Comparison of ENCODE assay signal across 10 mouse cellular contexts in the genomic region with DNA sequence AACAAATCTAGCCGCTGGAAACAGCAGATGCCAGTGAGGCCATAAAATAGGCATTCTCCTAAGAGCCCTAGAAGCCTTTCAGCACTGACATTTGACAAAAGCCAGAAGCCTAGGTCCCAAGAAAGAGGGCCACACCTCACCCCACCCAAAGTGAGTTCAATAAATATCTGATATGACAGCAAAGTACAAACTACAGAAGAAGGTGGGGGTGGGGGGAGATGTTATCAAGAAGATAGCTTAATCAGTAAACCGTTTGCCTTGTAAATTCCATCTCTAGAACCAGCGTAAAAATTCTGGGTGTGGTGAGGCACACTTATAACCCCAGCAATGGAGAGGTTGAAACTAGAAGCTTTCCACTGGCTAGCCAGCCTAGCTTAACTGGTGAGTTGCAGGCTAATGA.
DNase-seq lines count a peak whose midpoint lies in the region; ATAC-seq and TF ChIP-seq lines count a peak whose summit lies in the region.
"Had no signal": no experiment of that assay in that cellular context is flagged by ENCODE, and none has a peak within 500 bp of the region (broad histone marks: within the 10 kb centered on the region; RNA-seq: fewer than 3 reads in every experiment).

No protein-coding gene starts in this region.

- no peak for DNase-seq in heart, postnatal 36 days
- DNase-seq in embryo, embryonic 10 days (ENCODE audit: low spot score) = peak; percentile 53
- no peak for DNase-seq in thymus, postnatal 25 days
- no peak for DNase-seq in thymus, adult 2 months
- DNase-seq: cerebellum, postnatal 10 days had no signal

- ATAC-seq in heart, embryonic 12.5 days (ENCODE audit: insufficient number of reproducible peaks, low FRiP score) = no peak
- no peak for ATAC-seq in heart, embryonic 16.5 days (replicated peaks; ENCODE audit: extremely low read depth, insufficient read depth, low FRiP score)
- ATAC-seq in neural tube, embryonic 15.5 days (ENCODE audit: low FRiP score) = no peak
- ATAC-seq: inflammation-experienced regulatory T-cells, adult 6 months; liver, embryonic 12.5 days had no signal

- H3K27ac ChIP-seq in heart, embryonic 12.5 days (ENCODE audit: poor library complexity, severe bottlenecking) = peak overlapping the region; percentile 76; the same call in 1 of the 2 replicates
- peak overlapping the region; percentile 64 for H3K27ac ChIP-seq in heart, embryonic 16.5 days (ENCODE audit: low read length)
- 0 out of 2 replicates have a peak overlapping the region, but pooled peaks have one; percentile 28 for H3K27ac ChIP-seq in neural tube, embryonic 15.5 days (replicated peaks)
- no peak overlapping the region for H3K27ac ChIP-seq in thymus, adult 2 months (ENCODE audit: control insufficient read depth, insufficient read depth, low read length)
- H3K27ac ChIP-seq: liver, embryonic 12.5 days had no signal

- no peak overlapping the region for H3K9ac ChIP-seq in heart, embryonic 12.5 days
- no peak overlapping the region for H3K9ac ChIP-seq in heart, embryonic 16.5 days (ENCODE audit: low read length)
- no peak overlapping the region for H3K9ac ChIP-seq in neural tube, embryonic 15.5 days (replicated peaks)
- H3K9ac ChIP-seq: liver, embryonic 12.5 days had no signal

- TF ChIP-seq CTCF in thymus, adult 2 months (IDR thresholded peaks at IDR 0.05; ENCODE audit: borderline replicate concordance, control insufficient read depth, extremely low read depth, insufficient read depth, low read length, poor library complexity) = no peak

- H3K27me3 ChIP-seq in heart, embryonic 12.5 days (replicated peaks) = no peaks in the 10 kb centered on the region
- H3K27me3 ChIP-seq in heart, embryonic 16.5 days (ENCODE audit: control insufficient read depth, insufficient read depth, low read length) = no peaks in the 10 kb centered on the region
- no peaks in the 10 kb centered on the region for H3K27me3 ChIP-seq in neural tube, embryonic 15.5 days (replicated peaks)
- H3K27me3 ChIP-seq in thymus, adult 2 months (ENCODE audit: control insufficient read depth, insufficient read depth, low read length) = no peaks in the 10 kb centered on the region
- H3K27me3 ChIP-seq: liver, embryonic 12.5 days had no signal

- TF ChIP-seq POLR2A in thymus, adult 2 months (IDR thresholded peaks at IDR 0.05; ENCODE audit: control insufficient read depth, extremely low read depth, insufficient read depth, low read length, poor library complexity) = no peak

- WGBS in heart, embryonic 12.5 days = 12% methylated on average over 3 of the region's 3 CpGs
- 17% methylated on average over 3 of the region's 3 CpGs for WGBS in heart, embryonic 16.5 days
- WGBS in neural tube, embryonic 15.5 days = 45% methylated on average over 3 of the region's 3 CpGs
- 63% methylated on average over 3 of the region's 3 CpGs for WGBS in thymus, adult 2 months

- H3K4me1 ChIP-seq in heart, embryonic 12.5 days (replicated peaks) = peaks cover 76% of the 10 kb centered on the region
- H3K4me1 ChIP-seq in heart, embryonic 16.5 days (ENCODE audit: control insufficient read depth, insufficient read depth, low read length) = peaks cover 57% of the 10 kb centered on the region
- H3K4me1 ChIP-seq in neural tube, embryonic 15.5 days = peaks cover 41% of the 10 kb centered on the region
- H3K4me1 ChIP-seq in thymus, adult 2 months (replicated peaks; ENCODE audit: control insufficient read depth, insufficient read depth, low read length) = peaks cover 40% of the 10 kb centered on the region

- no peaks in the 10 kb centered on the region for H3K9me3 ChIP-seq in heart, embryonic 12.5 days (replicated peaks)
- H3K9me3 ChIP-seq in heart, embryonic 16.5 days (replicated peaks; ENCODE audit: control insufficient read depth, low read length) = no peaks in the 10 kb centered on the region
- no peaks in the 10 kb centered on the region for H3K9me3 ChIP-seq in neural tube, embryonic 15.5 days (replicated peaks)
- H3K9me3 ChIP-seq: liver, embryonic 12.5 days had no signal

- intact Hi-C loops in heart, postnatal 36 days (cut with DNase I) = no loop called here

- H3K36me3 ChIP-seq in heart, embryonic 12.5 days = no peaks in the 10 kb centered on the region
- no peaks in the 10 kb centered on the region for H3K36me3 ChIP-seq in heart, embryonic 16.5 days (ENCODE audit: control insufficient read depth, insufficient read depth)
- no peaks in the 10 kb centered on the region for H3K36me3 ChIP-seq in neural tube, embryonic 15.5 days
- no peaks in the 10 kb centered on the region for H3K36me3 ChIP-seq in thymus, adult 2 months (ENCODE audit: control insufficient read depth, insufficient read depth, low read length)
- H3K36me3 ChIP-seq: liver, embryonic 12.5 days had no signal

- peak overlapping the region; percentile 20; the same call in 1 of the 2 replicates for H3K4me2 ChIP-seq in heart, embryonic 12.5 days
- H3K4me2 ChIP-seq in heart, embryonic 16.5 days (ENCODE audit: low read depth, low read length) = peak overlapping the region; percentile 4; the same call in 1 of the 2 replicates
- no peak overlapping the region for H3K4me2 ChIP-seq in neural tube, embryonic 15.5 days
- H3K4me2 ChIP-seq: liver, embryonic 12.5 days had no signal

- H3K4me3 ChIP-seq in heart, embryonic 12.5 days = no peak overlapping the region
- no peak overlapping the region for H3K4me3 ChIP-seq in heart, embryonic 16.5 days (ENCODE audit: low read length)
- H3K4me3 ChIP-seq in neural tube, embryonic 15.5 days (replicated peaks) = no peak overlapping the region
- no peak overlapping the region for H3K4me3 ChIP-seq in thymus, adult 2 months (ENCODE audit: control insufficient read depth, insufficient read depth, low read length)
- H3K4me3 ChIP-seq: liver, embryonic 12.5 days had no signal
